Mouse (Mus musculus): Measurements from ENCODE around the gene Pla2g2d. TPM values are rescaled to one million over a fixed set of nuclear protein-coding genes. Genes with fewer than 3 reads are reported as not detected.

Pla2g2d gene
- 0.21 TPM in 1 of 2 replicates, not detected in the other for polyA plus RNA-seq (2015; fragmentation: Nextera tagmentation; extraction: Ambion mirVana)

GRCm38 (mm10) chr4:138775435-138775834, at the start of gene Pla2g2d:
Gene Pla2g2d (plus strand): TSS chr4:138775735.
- H3K27me3 ChIP-seq, result 0 out of 2 replicates have a peak, but pooled peaks cover 3% of the 10 kb centered on the region
- ATAC-seq (replicated peaks; ENCODE audit: low FRiP score), result no peak
- H3K36me3 ChIP-seq, result no peaks in the 10 kb centered on the region
- H3K4me2 ChIP-seq, result no peak within 1 kb of the TSS
- 83% methylated on average over 6 of the region's 6 CpGs for whole genome bisulfite sequencing
- no peaks in the 10 kb centered on the region for H3K9me3 ChIP-seq (replicated peaks)
- H3K4me1 ChIP-seq, result peaks cover 9% of the 10 kb centered on the region; the same call in 1 of the 2 replicates
- no peak within 1 kb of the TSS for H3K27ac ChIP-seq
- no peak within 1 kb of the TSS for H3K9ac ChIP-seq
- no peak within 1 kb of the TSS for H3K4me3 ChIP-seq (replicated peaks)

GRCm38 (mm10) chr4:138725751-138726150, 49.8 kb upstream of the Pla2g2d start:
- no peak overlapping the region for H3K4me3 ChIP-seq (replicated peaks)
- H3K4me2 ChIP-seq, result peak overlapping the region; percentile 54; the same call in 1 of the 2 replicates
- no peaks in the 10 kb centered on the region for H3K36me3 ChIP-seq
- ATAC-seq (replicated peaks; ENCODE audit: low FRiP score), result peak; percentile 68
- peaks cover 83% of the 10 kb centered on the region for H3K4me1 ChIP-seq
- H3K27ac ChIP-seq, result peak overlapping the region; percentile 90
- WGBS, result 18% methylated on average over 5 of the region's 5 CpGs
- H3K9me3 ChIP-seq (replicated peaks), result no peaks in the 10 kb centered on the region
- 0 out of 2 replicates have a peak, but pooled peaks cover 2% of the 10 kb centered on the region for H3K27me3 ChIP-seq
- H3K9ac ChIP-seq, result no peak overlapping the region

GRCm38 (mm10) chr4:138729018-138729703, 46.4 kb upstream of the Pla2g2d start:
- no peak overlapping the region for H3K9ac ChIP-seq
- H3K27ac ChIP-seq, result peak overlapping the region; percentile 63
- peaks cover 48% of the 10 kb centered on the region for H3K4me1 ChIP-seq
- H3K27me3 ChIP-seq, result no peaks in the 10 kb centered on the region
- H3K36me3 ChIP-seq, result no peaks in the 10 kb centered on the region
- ATAC-seq (replicated peaks; ENCODE audit: low FRiP score), result peak; percentile 33; the same call in 1 of the 2 replicates
- no peak overlapping the region for H3K4me3 ChIP-seq (replicated peaks)
- H3K9me3 ChIP-seq (replicated peaks), result no peaks in the 10 kb centered on the region
- 43% methylated on average over 9 of the region's 9 CpGs for WGBS
- H3K4me2 ChIP-seq, result no peak overlapping the region

GRCm38 (mm10) chr4:138734105-138734504, 41.4 kb upstream of the Pla2g2d start:
- Histone ChIP-seq H3K27ac (no peak overlapping the region), H3K36me3 (no peaks in the 10 kb centered on the region), H3K9ac (no peak overlapping the region), H3K9me3 (replicated peaks) (no peaks in the 10 kb centered on the region), H3K4me2 (no peak overlapping the region), H3K27me3 (no peaks in the 10 kb centered on the region), H3K4me3 (replicated peaks) (no peak overlapping the region), H3K4me1 (peaks cover 29% of the 10 kb centered on the region)
- 44% methylated on average over 7 of the region's 7 CpGs for WGBS
- no peak for ATAC-seq (replicated peaks; ENCODE audit: low FRiP score)

GRCm38 (mm10) chr4:138734863-138735262, 40.7 kb upstream of the Pla2g2d start:
- no peaks in the 10 kb centered on the region for H3K9me3 ChIP-seq (replicated peaks)
- WGBS, result 98% methylated on average over 4 of the region's 4 CpGs
- H3K27me3 ChIP-seq, result no peaks in the 10 kb centered on the region
- no peaks in the 10 kb centered on the region for H3K36me3 ChIP-seq
- H3K9ac ChIP-seq, result no peak overlapping the region
- H3K4me2 ChIP-seq, result no peak overlapping the region
- H3K27ac ChIP-seq, result no peak overlapping the region
- peaks cover 29% of the 10 kb centered on the region for H3K4me1 ChIP-seq
- no peak for ATAC-seq (replicated peaks; ENCODE audit: low FRiP score)
- no peak overlapping the region for H3K4me3 ChIP-seq (replicated peaks)

GRCm38 (mm10) chr4:138737031-138737430, 38.5 kb upstream of the Pla2g2d start, which contains the start of gene Ubxn10:
Gene Ubxn10 (minus strand): TSS chr4:138737167.
- peaks cover 32% of the 10 kb centered on the region for H3K4me1 ChIP-seq
- no peak within 1 kb of the TSS for H3K4me3 ChIP-seq (replicated peaks)
- H3K27ac ChIP-seq, result no peak within 1 kb of the TSS
- H3K36me3 ChIP-seq, result no peaks in the 10 kb centered on the region
- H3K27me3 ChIP-seq, result no peaks in the 10 kb centered on the region
- no peak within 1 kb of the TSS for H3K4me2 ChIP-seq
- WGBS, result 61% methylated on average over 7 of the region's 7 CpGs
- H3K9ac ChIP-seq, result no peak within 1 kb of the TSS
- H3K9me3 ChIP-seq (replicated peaks), result no peaks in the 10 kb centered on the region
- ATAC-seq (replicated peaks; ENCODE audit: low FRiP score), result no peak

- Histone ChIP-seq H3K4me1 (peaks cover 35% of the 10 kb centered on the region), H3K4me3 (replicated peaks) (no peak overlapping the region), H3K4me2 (no peak overlapping the region), H3K27ac (no peak overlapping the region), H3K9me3 (replicated peaks) (no peaks in the 10 kb centered on the region), H3K9ac (no peak overlapping the region), H3K36me3 (no peaks in the 10 kb centered on the region), H3K27me3 (no peaks in the 10 kb centered on the region)
- WGBS, result 20% methylated on average over 7 of the region's 7 CpGs
- ATAC-seq (replicated peaks; ENCODE audit: low FRiP score), result peak; percentile 20; the same call in 1 of the 2 replicates
Observed at GRCm38 (mm10) chr4:138739136-138739851, 36.2 kb upstream of the Pla2g2d start.

- no peaks in the 10 kb centered on the region for H3K9me3 ChIP-seq (replicated peaks)
- no peak overlapping the region for H3K27ac ChIP-seq
- H3K27me3 ChIP-seq, result 0 out of 2 replicates have a peak, but pooled peaks cover 4% of the 10 kb centered on the region
- H3K4me3 ChIP-seq (replicated peaks), result no peak overlapping the region
- H3K4me1 ChIP-seq, result peaks cover 35% of the 10 kb centered on the region
- no peak overlapping the region for H3K4me2 ChIP-seq
- WGBS, result 41% methylated on average over 4 of the region's 4 CpGs
- ATAC-seq (replicated peaks; ENCODE audit: low FRiP score), result peak; percentile 67; the same call in 1 of the 2 replicates
- no peaks in the 10 kb centered on the region for H3K36me3 ChIP-seq
- no peak overlapping the region for H3K9ac ChIP-seq
Observed at GRCm38 (mm10) chr4:138745884-138746283, 29.7 kb upstream of the Pla2g2d start.

GRCm38 (mm10) chr4:138746866-138747265, 28.7 kb upstream of the Pla2g2d start:
- WGBS, result 93% methylated on average over 9 of the region's 9 CpGs
- Histone ChIP-seq H3K36me3 (no peaks in the 10 kb centered on the region), H3K4me1 (peaks cover 30% of the 10 kb centered on the region), H3K27ac (no peak overlapping the region), H3K9ac (no peak overlapping the region), H3K4me2 (no peak overlapping the region), H3K9me3 (replicated peaks) (no peaks in the 10 kb centered on the region), H3K4me3 (replicated peaks) (no peak overlapping the region), H3K27me3 (0 out of 2 replicates have a peak, but pooled peaks cover 4% of the 10 kb centered on the region)
- no peak for ATAC-seq (replicated peaks; ENCODE audit: low FRiP score)

- WGBS, result 66% methylated on average over 10 of the region's 10 CpGs
- Histone ChIP-seq H3K27me3 (0 out of 2 replicates have a peak, but pooled peaks cover 4% of the 10 kb centered on the region), H3K27ac (no peak overlapping the region), H3K9me3 (replicated peaks) (no peaks in the 10 kb centered on the region), H3K4me3 (replicated peaks) (no peak overlapping the region), H3K4me1 (peaks cover 26% of the 10 kb centered on the region), H3K4me2 (no peak overlapping the region), H3K36me3 (no peaks in the 10 kb centered on the region), H3K9ac (no peak overlapping the region)
- ATAC-seq (replicated peaks; ENCODE audit: low FRiP score), result 0 out of 2 replicates have a peak, but pooled peaks have one; percentile 48
Observed at GRCm38 (mm10) chr4:138747851-138748250, 27.7 kb upstream of the Pla2g2d start.

- 55% methylated on average over 8 of the region's 8 CpGs for WGBS
- H3K4me1 ChIP-seq, result peaks cover 26% of the 10 kb centered on the region
- 0 out of 2 replicates have a peak, but pooled peaks have one; percentile 16 for ATAC-seq (replicated peaks; ENCODE audit: low FRiP score)
Observed at GRCm38 (mm10) chr4:138748369-138749072, 27.0 kb upstream of the Pla2g2d start.

More at GRCm38 (mm10) chr4:138748369-138749072, 27.0 kb upstream of the Pla2g2d start:
- H3K27ac ChIP-seq, result no peak overlapping the region
- H3K4me2 ChIP-seq, result no peak overlapping the region
- H3K27me3 ChIP-seq, result 0 out of 2 replicates have a peak, but pooled peaks cover 4% of the 10 kb centered on the region
- H3K36me3 ChIP-seq, result no peaks in the 10 kb centered on the region
- H3K9me3 ChIP-seq (replicated peaks), result no peaks in the 10 kb centered on the region
- H3K4me3 ChIP-seq (replicated peaks), result no peak overlapping the region
- no peak overlapping the region for H3K9ac ChIP-seq

Data from kidney, embryonic 15.5 days (tissue).